Mouse (Mus musculus) E14TG2a.4 (cell line): ENCODE measurements around the gene Thada.

Experiments used
- H3K27me3 ChIP-seq: 2 replicates; pipeline ENCODE4 v1.6.1; 2014; ENCODE audit warnings: low read length, control low read depth; ENCODE audit not compliant: insufficient read depth
- H3K36me3 ChIP-seq: 2 replicates; pipeline ENCODE4 v1.6.1; 2014; ENCODE audit warnings: low read length, control low read depth; ENCODE audit not compliant: insufficient read depth
- H3K4me1 ChIP-seq: replicated peaks from 2 replicates; pipeline ENCODE4 v1.6.1; 2014; ENCODE audit warnings: low read depth, low read length, control low read depth
- H3K4me3 ChIP-seq: replicated peaks from 2 replicates; pipeline ENCODE4 v1.5.1; 2014; ENCODE audit warnings: mild to moderate bottlenecking, low read length
- H3K9me3 ChIP-seq: 2 replicates; pipeline ENCODE4 v1.6.1; 2014; ENCODE audit warnings: low read length, control low read depth
- CTCF ChIP-seq: conservative IDR thresholded peaks from 2 replicates; pipeline ENCODE4 v1.5.1; 2014; ENCODE audit warnings: low read length
- NANOG ChIP-seq: IDR thresholded peaks from 2 replicates; pipeline ENCODE4 v1.6.1; 2014; ENCODE audit warnings: borderline replicate concordance, low read length, mixed read lengths
- POU5F1 ChIP-seq: IDR thresholded peaks from 2 replicates; pipeline ENCODE4 v1.6.1; 2014; ENCODE audit warnings: low read length, borderline replicate concordance

Gene Thada

DNA sequence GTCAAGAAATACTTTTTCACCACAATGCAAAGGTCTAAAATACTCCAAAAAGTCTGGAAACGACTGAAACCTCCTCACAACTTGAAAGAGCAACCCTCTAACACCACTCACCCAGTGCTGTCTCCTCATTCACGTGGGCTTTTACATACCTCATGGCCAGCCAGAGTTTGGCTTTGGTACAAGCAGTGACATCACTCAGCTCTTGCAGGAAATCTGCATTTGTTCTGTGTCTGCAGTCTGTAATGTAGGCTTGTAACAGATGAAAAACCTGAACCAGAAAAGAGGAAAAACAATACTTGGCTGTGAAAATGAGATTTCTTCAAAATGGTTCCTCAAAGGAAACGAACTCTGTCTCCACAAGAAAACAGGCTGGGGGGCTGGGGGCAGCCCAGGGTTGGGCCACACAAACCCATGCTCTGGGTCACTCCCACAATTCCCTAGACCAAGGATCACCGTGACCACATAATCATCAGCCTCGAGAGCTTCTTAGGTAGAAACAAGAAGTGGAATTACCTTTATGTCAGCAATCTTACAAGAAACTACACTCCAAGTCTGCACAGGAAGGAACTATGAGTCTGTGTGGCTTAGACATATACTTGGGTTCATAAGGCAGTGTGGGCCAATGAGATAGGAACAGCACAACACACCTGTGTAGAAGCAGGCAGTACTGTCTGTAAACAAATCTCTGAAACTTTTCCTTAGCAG is 193.3 kb downstream of the Thada start:
- Histone ChIP-seq H3K4me1 (peaks cover 11% of the 10 kb centered on the region), H3K4me3 (no peak overlapping the region), H3K36me3 (peaks cover 45% of the 10 kb centered on the region), H3K9me3 (no peaks in the 10 kb centered on the region), H3K27me3 (no peaks in the 10 kb centered on the region)
- TF ChIP-seq NANOG: no peak
- TF ChIP-seq CTCF: no peak
- TF ChIP-seq POU5F1: no peak

DNA sequence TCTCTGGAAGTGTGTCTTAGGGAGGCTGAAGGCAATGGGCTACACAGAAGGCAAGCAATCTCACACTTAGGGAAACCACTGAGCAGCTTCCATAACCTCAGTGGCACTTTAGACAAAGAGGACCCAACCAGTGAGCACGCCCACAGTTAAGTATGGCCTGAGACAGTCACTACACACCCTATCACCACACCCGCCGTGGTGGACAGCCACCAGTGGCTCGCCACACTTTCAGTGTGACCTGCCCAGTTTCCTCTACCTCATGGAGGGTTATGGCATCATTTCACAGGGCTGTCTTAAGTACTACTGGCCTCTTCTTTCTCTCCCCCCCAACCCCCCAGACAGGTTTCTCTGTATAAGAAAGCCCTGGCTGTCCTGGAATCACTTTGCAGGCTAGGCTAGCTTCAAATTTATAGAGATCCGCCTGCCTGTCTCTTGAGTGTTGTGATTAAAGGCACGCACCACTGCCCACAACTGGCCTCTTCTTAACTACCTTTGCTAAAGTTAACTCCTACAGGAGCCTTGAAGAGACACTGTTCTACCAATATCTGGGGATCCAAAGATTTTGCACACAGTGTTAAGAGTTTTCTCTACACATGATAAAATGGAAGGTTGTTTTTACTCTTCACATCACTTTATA is 194.3 kb downstream of the Thada start:
- Histone ChIP-seq H3K4me3 (no peak overlapping the region), H3K27me3 (no peaks in the 10 kb centered on the region), H3K36me3 (peaks cover 48% of the 10 kb centered on the region), H3K4me1 (peaks cover 11% of the 10 kb centered on the region), H3K9me3 (no peaks in the 10 kb centered on the region)
- no peak for TF ChIP-seq NANOG
- TF ChIP-seq POU5F1: no peak
- no peak for TF ChIP-seq CTCF

DNA sequence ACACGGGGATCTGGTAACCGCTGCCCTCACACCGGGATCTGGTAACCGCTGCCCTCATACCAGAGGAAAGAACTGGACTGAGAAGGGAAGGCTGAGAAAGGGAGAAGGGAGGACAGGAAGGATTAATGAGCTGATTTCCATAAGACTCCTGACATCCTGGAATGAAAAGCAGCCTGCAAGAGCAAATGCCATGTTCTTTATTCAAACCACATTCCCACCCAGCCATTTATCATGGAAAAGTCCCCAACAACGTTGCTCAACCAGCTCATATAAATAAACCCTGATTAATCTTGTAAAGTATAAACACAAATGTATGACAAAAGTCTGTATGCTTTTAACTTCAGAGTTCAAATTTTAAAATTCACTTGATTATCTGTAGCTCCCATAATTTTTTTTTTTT is 196.3 kb downstream of the Thada start:
- Histone ChIP-seq H3K27me3 (no peaks in the 10 kb centered on the region), H3K9me3 (no peaks in the 10 kb centered on the region), H3K4me3 (peak overlapping the region; percentile 35; the same call in 1 of the 2 replicates), H3K36me3 (peaks cover 61% of the 10 kb centered on the region), H3K4me1 (peaks cover 11% of the 10 kb centered on the region)
- TF ChIP-seq CTCF (no peak), POU5F1 (no peak), NANOG (no peak)

DNA sequence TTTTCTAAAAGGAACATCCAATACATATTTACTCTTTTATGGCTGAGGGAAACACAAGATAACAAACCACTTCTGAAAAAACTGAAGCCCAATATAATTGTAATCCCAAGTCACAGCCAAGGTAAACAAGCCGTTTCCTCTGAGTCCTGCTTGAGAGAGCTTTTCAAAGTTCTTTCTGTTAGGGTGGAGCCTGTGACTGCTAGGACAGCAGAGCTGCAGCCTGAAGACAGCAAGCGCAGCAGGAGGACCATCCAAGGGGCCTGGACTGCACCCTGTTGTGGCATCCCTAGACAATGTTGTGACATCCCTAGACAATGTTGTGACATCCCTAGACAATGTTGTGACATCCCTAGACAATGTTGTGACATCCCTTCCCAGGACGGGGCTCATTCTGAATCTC is 197.6 kb downstream of the Thada start:
- no peaks in the 10 kb centered on the region for H3K9me3 ChIP-seq
- H3K27me3 ChIP-seq: no peaks in the 10 kb centered on the region
- peaks cover 11% of the 10 kb centered on the region for H3K4me1 ChIP-seq
- H3K36me3 ChIP-seq: peaks cover 50% of the 10 kb centered on the region
- no peak for TF ChIP-seq POU5F1
- TF ChIP-seq NANOG: no peak
- no peak for TF ChIP-seq CTCF
- no peak overlapping the region for H3K4me3 ChIP-seq

DNA sequence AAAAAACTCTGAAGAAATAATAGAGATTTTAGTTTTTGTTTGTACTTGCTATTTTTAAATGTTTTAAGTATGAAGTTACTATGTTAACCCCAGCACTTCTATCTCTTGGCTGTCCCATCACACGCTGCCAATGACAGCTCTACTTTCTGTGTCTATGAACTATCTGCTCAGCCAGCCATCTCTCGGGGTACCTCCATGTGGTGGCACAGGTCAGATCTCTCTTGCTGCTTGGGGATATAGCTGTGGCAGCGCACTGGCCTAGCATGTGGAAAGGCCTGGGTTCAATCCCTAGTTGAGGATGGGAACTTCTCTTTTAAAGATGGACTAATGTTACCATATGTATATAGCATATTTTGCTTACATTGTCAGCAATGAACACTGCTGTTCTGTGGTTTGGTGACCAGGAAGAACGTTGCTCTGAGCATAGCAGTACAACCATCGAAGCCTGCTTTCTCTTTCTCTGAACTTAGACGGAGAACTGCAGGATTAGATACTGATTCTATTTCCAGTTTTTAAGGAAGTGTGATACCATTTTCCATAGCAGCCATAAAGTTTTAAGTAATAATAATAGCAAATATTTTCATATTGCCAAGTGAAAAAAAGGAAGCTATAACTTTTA is 198.4 kb downstream of the Thada start:
- no peaks in the 10 kb centered on the region for H3K9me3 ChIP-seq
- TF ChIP-seq NANOG (no peak), CTCF (no peak), POU5F1 (no peak)
- no peaks in the 10 kb centered on the region for H3K27me3 ChIP-seq
- H3K4me3 ChIP-seq: no peak overlapping the region
- peaks cover 11% of the 10 kb centered on the region for H3K4me1 ChIP-seq
- peaks cover 46% of the 10 kb centered on the region for H3K36me3 ChIP-seq

DNA sequence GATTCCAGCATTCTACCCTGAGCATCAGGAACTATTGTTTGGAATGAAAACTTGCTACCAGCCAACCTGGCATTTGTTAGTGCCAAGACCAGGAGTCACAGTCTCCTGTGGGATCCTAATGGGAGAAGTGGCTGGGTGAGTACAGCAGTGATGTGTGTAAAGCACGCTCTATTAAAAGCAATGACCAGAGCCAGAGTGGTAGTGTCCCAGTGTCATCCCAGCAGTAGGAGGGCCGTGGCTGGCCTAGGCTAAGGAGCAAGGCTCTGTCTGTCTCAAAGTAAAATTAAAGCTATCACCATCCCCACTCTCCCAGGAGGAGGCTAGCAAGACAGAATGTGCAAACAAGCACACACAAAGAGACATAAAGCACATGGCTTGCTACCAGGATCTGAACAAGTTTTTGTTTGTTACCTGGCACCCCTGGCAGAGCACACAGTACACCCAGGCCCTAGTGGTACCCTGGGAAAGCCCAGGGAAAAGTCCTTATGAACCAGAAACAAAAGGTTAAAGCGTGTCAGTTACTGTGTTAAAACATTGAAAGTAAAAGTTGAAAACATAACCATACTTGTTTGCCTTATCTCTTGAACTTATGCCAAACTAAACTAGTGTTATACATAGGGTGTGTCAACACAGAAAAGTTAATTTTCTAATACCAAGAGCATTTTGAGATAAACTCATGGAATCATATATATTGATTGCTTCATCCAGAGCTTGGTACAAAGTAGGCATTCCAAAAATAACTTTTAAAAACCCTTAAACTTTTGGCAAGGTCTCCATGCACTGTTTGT is 199.7 kb downstream of the Thada start:
- H3K36me3 ChIP-seq: peaks cover 44% of the 10 kb centered on the region
- no peak for TF ChIP-seq NANOG

DNA sequence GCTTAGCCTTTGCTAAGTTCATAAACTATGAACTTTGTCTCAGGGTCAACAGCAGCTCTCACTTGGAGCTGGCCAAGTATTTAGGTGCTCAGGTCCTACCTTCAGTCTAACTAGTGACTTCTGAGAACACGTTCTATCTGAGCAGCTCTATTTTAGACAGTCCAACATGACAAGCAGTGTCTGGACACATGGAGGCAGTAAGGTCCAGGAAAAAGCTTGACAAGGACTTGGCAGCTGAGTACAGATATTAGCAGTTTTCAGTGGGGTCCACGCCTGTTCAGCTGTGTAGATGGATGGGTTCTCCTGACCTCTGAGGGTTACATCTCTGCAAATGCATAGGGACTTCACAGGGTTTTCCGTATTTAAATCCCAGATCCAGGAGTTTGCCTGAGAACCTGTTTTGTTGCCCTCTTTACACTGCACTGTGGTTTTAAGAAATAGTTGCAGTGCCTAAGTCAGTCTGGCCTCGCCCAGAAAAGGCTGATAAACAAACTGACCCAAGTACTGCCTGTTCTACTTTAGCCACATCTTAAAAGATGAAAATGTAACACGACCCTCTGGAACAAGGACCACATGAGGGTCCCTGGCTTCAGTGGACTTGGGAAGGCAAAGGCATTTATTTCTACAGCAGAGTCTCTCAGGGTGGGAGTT is 200.4 kb downstream of the Thada start:
- H3K36me3 ChIP-seq: peaks cover 43% of the 10 kb centered on the region
- H3K4me1 ChIP-seq: peaks cover 7% of the 10 kb centered on the region
- H3K4me3 ChIP-seq: no peak overlapping the region
- TF ChIP-seq CTCF (no peak), POU5F1 (no peak), NANOG (no peak)
- H3K9me3 ChIP-seq: no peaks in the 10 kb centered on the region
- H3K27me3 ChIP-seq: no peaks in the 10 kb centered on the region

More for the DNA sequence above, 199.7 kb downstream of the Thada start:
- no peak overlapping the region for H3K4me3 ChIP-seq
- H3K4me1 ChIP-seq: peaks cover 11% of the 10 kb centered on the region
- no peaks in the 10 kb centered on the region for H3K27me3 ChIP-seq
- H3K9me3 ChIP-seq: no peaks in the 10 kb centered on the region

DNA sequence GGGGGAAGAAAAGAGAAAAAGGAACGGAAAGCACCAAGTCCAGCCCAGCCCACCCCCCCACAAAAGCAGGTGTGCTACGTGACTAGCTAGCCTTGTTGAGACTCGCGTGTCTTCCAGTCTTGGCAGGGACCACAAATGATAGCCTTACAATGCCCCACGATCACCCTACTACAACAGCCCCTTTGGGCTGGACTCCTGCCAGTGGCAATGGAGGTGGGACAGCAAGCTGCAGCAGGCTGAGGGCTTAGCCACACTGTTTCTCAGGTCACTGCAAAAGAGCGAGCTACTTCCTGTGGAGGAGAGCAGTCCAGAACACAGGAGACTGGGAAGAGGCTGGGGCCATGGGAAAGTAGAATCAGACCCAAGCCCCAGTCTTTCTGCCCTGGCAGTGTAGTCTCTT is 201.7 kb downstream of the Thada start:
- Histone ChIP-seq H3K4me1 (no peaks in the 10 kb centered on the region; the same call in 1 of the 2 replicates), H3K27me3 (no peaks in the 10 kb centered on the region), H3K9me3 (no peaks in the 10 kb centered on the region), H3K4me3 (no peak overlapping the region), H3K36me3 (peaks cover 45% of the 10 kb centered on the region)
- no peak for TF ChIP-seq CTCF
- no peak for TF ChIP-seq NANOG
- no peak for TF ChIP-seq POU5F1
